Mouse (Mus musculus) left cerebral cortex, adult 2 months (tissue): ENCODE data around the gene Agap1. TPM values are rescaled to one million over a fixed set of nuclear protein-coding genes. Genes with fewer than 3 reads are reported as not detected.

Source experiments
- DNase-seq, 2 experiments: peaks; one replicate each; pipeline ENCODE4 v3.0.0; 2021 to 2022; ENCODE audit warnings: low spot score in 2 of 2, mixed read lengths in 1 of 2; ENCODE audit errors: extremely low spot score in 1 of 2
- H3K27ac ChIP-seq: fragments of 200-600 bp; 2 replicates; pipeline ENCODE4 v1.8.1; 2022
- H3K4me3 ChIP-seq: fragments of 200-600 bp; 2 replicates; pipeline ENCODE4 v1.8.1; 2022
- CTCF ChIP-seq: fragments of 200-600 bp; IDR thresholded peaks from 2 replicates; pipeline ENCODE4 v1.8.1; 2022; ENCODE audit warnings: antibody characterized with exemption, mild to moderate bottlenecking, moderate library complexity
- intact Hi-C: fragments of 180-260 bp; cut with DNase I; formaldehyde crosslinking; loops from one replicate; pipeline ENCODE4 v1.15.1; 2025
- total RNA-seq, 2 experiments: library from RNA; stranded (reverse); gene quantifications; 2 replicates each; pipeline ENCODE4 v1.2.3; 2021

The Agap1 gene
- total RNA-seq, 2 experiments from 2014 or later, result 270 to 281 TPM

GRCm38 (mm10) chr1:89576174-89576890, 121.7 kb downstream of the Agap1 start:
- no peak overlapping the region; the same call in 1 of the 2 replicates for H3K4me3 ChIP-seq
- TF ChIP-seq CTCF, result no peak
- peak overlapping the region; percentile 84 for H3K27ac ChIP-seq
- intact Hi-C loops, result no loop called here
- DNase-seq, result no peak

GRCm38 (mm10) chr1:89576985-89577384, 122.4 kb downstream of the Agap1 start:
- no peak for TF ChIP-seq CTCF
- DNase-seq, result peak; percentile 45 to 60
- intact Hi-C loops, result no loop called here
- H3K27ac ChIP-seq, result peak overlapping the region; percentile 84
- H3K4me3 ChIP-seq, result peak overlapping the region; percentile 11; the same call in 1 of the 2 replicates

GRCm38 (mm10) chr1:89580031-89580998, 125.7 kb downstream of the Agap1 start:
- TF ChIP-seq CTCF, result peak; percentile 21
- intact Hi-C loops, result loop anchor here (2.0 to 5.0 kb wide), 4 partner anchors 54 to 346 kb away; no protein-coding TSS in a partner anchor

GRCm38 (mm10) chr1:89580999-89581765, 126.6 kb downstream of the Agap1 start:
- intact Hi-C loops, result loop anchor here (2.0 to 5.0 kb wide), 4 partner anchors 54 to 346 kb away; no protein-coding TSS in a partner anchor
- peak; percentile 51 to 54 for DNase-seq
- H3K4me3 ChIP-seq, result peak overlapping the region; percentile 76
- peak; percentile 54 for TF ChIP-seq CTCF
- H3K27ac ChIP-seq, result peak overlapping the region; percentile 67

More at GRCm38 (mm10) chr1:89580031-89580998, 125.7 kb downstream of the Agap1 start:
- Histone ChIP-seq H3K4me3 (peak overlapping the region; percentile 76), H3K27ac (peak overlapping the region; percentile 67)
- DNase-seq, result peak; percentile 86 to 88

- Histone ChIP-seq H3K4me3 (peak overlapping the region; percentile 76), H3K27ac (no peak overlapping the region; the same call in 1 of the 2 replicates)
- DNase-seq, result no peak
- no peak for TF ChIP-seq CTCF
- intact Hi-C loops, result loop anchor here (1.0 to 5.0 kb wide), 5 partner anchors 25 to 347 kb away; no protein-coding TSS in a partner anchor
Observed at GRCm38 (mm10) chr1:89581766-89582125, 127.1 kb downstream of the Agap1 start.

GRCm38 (mm10) chr1:89583369-89583768, 128.8 kb downstream of the Agap1 start:
- DNase-seq, result no peak
- TF ChIP-seq CTCF, result peak; percentile 22
- H3K27ac ChIP-seq, result no peak overlapping the region; the same call in 1 of the 2 replicates
- intact Hi-C loops, result loop anchor here (5.0 kb wide), 2 partner anchors 126 to 281 kb away; no protein-coding TSS in a partner anchor
- peak overlapping the region; percentile 19; the same call in 1 of the 2 replicates for H3K4me3 ChIP-seq

- intact Hi-C loops, result no loop called here
- no peak overlapping the region for H3K4me3 ChIP-seq
- no peak for TF ChIP-seq CTCF
- peak overlapping the region; percentile 79 for H3K27ac ChIP-seq
- no peak for DNase-seq
Observed at GRCm38 (mm10) chr1:89586991-89587683, 132.5 kb downstream of the Agap1 start.

- TF ChIP-seq CTCF, result no peak
- peak in 1 of 2 experiments; percentile 35 for DNase-seq
- intact Hi-C loops, result no loop called here
- peak overlapping the region; percentile 79 for H3K27ac ChIP-seq
- H3K4me3 ChIP-seq, result no peak overlapping the region
Observed at GRCm38 (mm10) chr1:89588154-89588553, 133.5 kb downstream of the Agap1 start.

GRCm38 (mm10) chr1:89590994-89591393, 136.4 kb downstream of the Agap1 start:
- no peak overlapping the region for H3K27ac ChIP-seq
- intact Hi-C loops, result no loop called here
- H3K4me3 ChIP-seq, result no peak overlapping the region
- TF ChIP-seq CTCF, result no peak
- no peak for DNase-seq

GRCm38 (mm10) chr1:89593219-89593618, 138.6 kb downstream of the Agap1 start:
- no peak overlapping the region for H3K4me3 ChIP-seq
- intact Hi-C loops, result no loop called here
- DNase-seq, result no peak
- no peak overlapping the region for H3K27ac ChIP-seq
- no peak for TF ChIP-seq CTCF
